Mouse (Mus musculus): ENCODE results near the gene Pcmt1.

DNA sequence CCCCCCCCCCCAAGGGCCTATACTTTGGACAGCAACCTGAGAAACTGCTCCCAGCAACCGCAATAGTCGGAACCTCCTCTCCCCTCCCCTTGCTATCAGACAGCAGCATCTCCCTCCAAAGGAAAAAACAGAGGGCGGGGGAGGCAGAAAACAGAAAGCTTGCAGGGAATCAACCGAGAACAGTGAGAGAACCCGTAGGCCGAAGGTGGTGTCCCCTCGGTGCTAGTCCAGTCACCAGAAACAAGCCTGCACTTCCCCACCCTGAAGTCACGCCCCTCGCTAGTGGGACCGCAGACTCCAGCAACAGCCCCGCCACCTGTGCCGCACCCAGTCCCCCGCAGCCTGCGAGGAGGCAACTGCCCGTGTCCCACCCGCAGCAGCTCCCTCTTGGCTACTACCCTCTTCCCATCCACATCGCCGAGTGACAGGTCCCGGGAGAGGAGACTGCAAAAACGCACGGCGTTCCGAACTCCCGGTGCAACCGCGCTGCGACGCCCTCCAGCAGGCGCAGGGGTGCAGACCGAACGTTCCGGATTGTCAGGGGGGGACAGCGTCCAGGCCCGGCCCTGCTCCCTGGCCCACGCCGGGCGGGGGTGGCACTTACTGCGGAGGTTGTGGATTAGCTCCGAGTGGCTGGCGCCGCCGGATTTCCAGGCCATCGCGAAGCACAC lies 18.3 kb downstream of the Pcmt1 start:
- no peak for TF ChIP-seq POLR2A (IDR thresholded peaks at IDR 0.05; ENCODE audit: insufficient read depth, low read depth, low read length)
- no peak for TF ChIP-seq CTCF (IDR thresholded peaks at IDR 0.05; ENCODE audit: insufficient read depth, low read depth, low read length)
